Mouse (Mus musculus): ENCODE data around the gene Fndc3b. TPM values are rescaled to one million over a fixed set of nuclear protein-coding genes. Genes with fewer than 3 reads are reported as not detected.

The Fndc3b gene
- polyA plus RNA-seq, 1 experiment from 2014 or later: 13.2 TPM

DNA sequence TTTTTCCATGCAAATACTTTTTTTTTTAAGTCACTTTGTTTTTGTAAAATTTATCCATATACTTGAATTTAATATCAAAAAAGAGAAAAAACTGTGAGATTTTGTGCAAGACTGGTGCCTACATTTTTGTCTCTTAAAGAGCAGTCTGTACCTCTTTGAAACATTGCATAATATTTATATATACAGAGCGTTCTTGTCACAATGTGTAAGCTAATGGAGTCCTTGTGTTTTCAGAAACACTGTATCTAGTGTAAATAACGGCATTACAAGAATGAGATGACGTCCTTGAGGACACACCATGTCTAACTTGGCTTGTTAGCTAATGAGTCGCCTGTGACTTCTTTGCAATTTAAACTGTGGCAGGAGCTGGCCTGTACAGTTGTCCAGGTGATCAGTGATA is 333.2 kb downstream of the Fndc3b start:
- no peak overlapping the region for H3K4me3 ChIP-seq (ENCODE audit: low read depth, low read length)
- no peak overlapping the region for H3K9ac ChIP-seq (ENCODE audit: low read depth, low read length)
- no peak overlapping the region for H3K27ac ChIP-seq (ENCODE audit: low read length)
- no peak overlapping the region for H3K4me2 ChIP-seq (ENCODE audit: low read depth, low read length)
- no peaks in the 10 kb centered on the region for H3K4me1 ChIP-seq (ENCODE audit: control insufficient read depth, low read depth, low read length)
- no peaks in the 10 kb centered on the region for H3K36me3 ChIP-seq (ENCODE audit: control insufficient read depth, insufficient read depth)
- no peaks in the 10 kb centered on the region for H3K9me3 ChIP-seq (replicated peaks; ENCODE audit: control insufficient read depth, low read length)
- 41% methylated on average over 4 of the region's 4 CpGs for WGBS (ENCODE audit: insufficient replicate concordance)
- ATAC-seq (ENCODE audit: low read depth): no peak
- peaks cover 2% of the 10 kb centered on the region for H3K27me3 ChIP-seq (ENCODE audit: control insufficient read depth, insufficient read depth, low read depth, low read length)

DNA sequence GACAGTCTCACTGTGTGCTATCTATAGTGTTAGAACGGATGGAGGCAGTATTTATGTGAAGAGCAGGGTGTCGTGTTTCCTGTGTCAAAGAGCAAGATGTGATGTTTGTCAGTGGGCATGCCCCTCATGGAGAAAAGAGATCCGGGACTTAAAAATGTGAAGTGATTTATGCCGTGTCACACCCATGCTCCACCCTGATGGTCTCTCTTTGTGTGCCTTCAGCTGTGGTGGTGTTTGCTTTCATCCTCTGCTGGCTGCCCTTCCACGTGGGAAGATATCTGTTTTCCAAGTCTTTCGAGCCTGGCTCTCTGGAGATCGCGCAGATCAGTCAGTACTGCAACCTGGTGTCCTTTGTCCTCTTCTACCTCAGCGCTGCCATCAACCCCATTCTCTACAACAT is 336.7 kb downstream of the Fndc3b start:
- WGBS (ENCODE audit: insufficient replicate concordance): 42% methylated on average over 9 of the region's 9 CpGs
- Histone ChIP-seq H3K9ac (ENCODE audit: low read depth, low read length) (no peak overlapping the region), H3K4me1 (ENCODE audit: control insufficient read depth, low read depth, low read length) (no peaks in the 10 kb centered on the region), H3K27ac (ENCODE audit: low read length) (no peak overlapping the region), H3K4me2 (ENCODE audit: low read depth, low read length) (no peak overlapping the region), H3K4me3 (ENCODE audit: low read depth, low read length) (no peak overlapping the region), H3K9me3 (replicated peaks; ENCODE audit: control insufficient read depth, low read length) (no peaks in the 10 kb centered on the region), H3K36me3 (ENCODE audit: control insufficient read depth, insufficient read depth) (no peaks in the 10 kb centered on the region), H3K27me3 (ENCODE audit: control insufficient read depth, insufficient read depth, low read depth, low read length) (peaks cover 32% of the 10 kb centered on the region)
- no peak for ATAC-seq (ENCODE audit: low read depth)

GRCm38 (mm10) chr3:27371725-27372650 is 339.1 kb downstream of the Fndc3b start:
- Histone ChIP-seq H3K36me3 (ENCODE audit: control insufficient read depth, insufficient read depth) (no peaks in the 10 kb centered on the region), H3K4me1 (ENCODE audit: control insufficient read depth, low read depth, low read length) (no peaks in the 10 kb centered on the region), H3K4me2 (ENCODE audit: low read depth, low read length) (no peak overlapping the region), H3K9me3 (replicated peaks; ENCODE audit: control insufficient read depth, low read length) (no peaks in the 10 kb centered on the region), H3K27me3 (ENCODE audit: control insufficient read depth, insufficient read depth, low read depth, low read length) (peaks cover 32% of the 10 kb centered on the region), H3K27ac (ENCODE audit: low read length) (no peak overlapping the region), H3K4me3 (ENCODE audit: low read depth, low read length) (no peak overlapping the region), H3K9ac (ENCODE audit: low read depth, low read length) (no peak overlapping the region)
- ATAC-seq (ENCODE audit: low read depth): no peak
- WGBS (ENCODE audit: insufficient replicate concordance): 3% methylated on average over 77 of the region's 77 CpGs

- ATAC-seq (ENCODE audit: low read depth): no peak
- no peaks in the 10 kb centered on the region for H3K4me1 ChIP-seq (ENCODE audit: control insufficient read depth, low read depth, low read length)
- H3K4me2 ChIP-seq (ENCODE audit: low read depth, low read length): no peak within 1 kb of the TSS
- no peak within 1 kb of the TSS for H3K9ac ChIP-seq (ENCODE audit: low read depth, low read length)
- H3K27ac ChIP-seq (ENCODE audit: low read length): no peak within 1 kb of the TSS
- peaks cover 32% of the 10 kb centered on the region for H3K27me3 ChIP-seq (ENCODE audit: control insufficient read depth, insufficient read depth, low read depth, low read length)
- no peaks in the 10 kb centered on the region for H3K36me3 ChIP-seq (ENCODE audit: control insufficient read depth, insufficient read depth)
- 3% methylated on average over 19 of the region's 19 CpGs for WGBS (ENCODE audit: insufficient replicate concordance)
- H3K4me3 ChIP-seq (ENCODE audit: low read depth, low read length): no peak within 1 kb of the TSS
- H3K9me3 ChIP-seq (replicated peaks; ENCODE audit: control insufficient read depth, low read length): no peaks in the 10 kb centered on the region
Measured at GRCm38 (mm10) chr3:27371276-27371621, 339.9 kb downstream of the Fndc3b start, which contains the start of gene Ghsr. Gene Ghsr (plus strand): TSS chr3:27371351.

- Histone ChIP-seq H3K27me3 (ENCODE audit: control insufficient read depth, insufficient read depth, low read depth, low read length) (peaks cover 32% of the 10 kb centered on the region), H3K27ac (ENCODE audit: low read length) (no peak overlapping the region), H3K4me1 (ENCODE audit: control insufficient read depth, low read depth, low read length) (no peaks in the 10 kb centered on the region), H3K9me3 (replicated peaks; ENCODE audit: control insufficient read depth, low read length) (no peaks in the 10 kb centered on the region), H3K4me2 (ENCODE audit: low read depth, low read length) (no peak overlapping the region), H3K9ac (ENCODE audit: low read depth, low read length) (no peak overlapping the region), H3K36me3 (ENCODE audit: control insufficient read depth, insufficient read depth) (no peaks in the 10 kb centered on the region), H3K4me3 (ENCODE audit: low read depth, low read length) (no peak overlapping the region)
- no peak for ATAC-seq (ENCODE audit: low read depth)
- WGBS (ENCODE audit: insufficient replicate concordance): 5% methylated on average over 20 of the region's 20 CpGs
Measured at GRCm38 (mm10) chr3:27370582-27371275, 340.4 kb downstream of the Fndc3b start.

DNA sequence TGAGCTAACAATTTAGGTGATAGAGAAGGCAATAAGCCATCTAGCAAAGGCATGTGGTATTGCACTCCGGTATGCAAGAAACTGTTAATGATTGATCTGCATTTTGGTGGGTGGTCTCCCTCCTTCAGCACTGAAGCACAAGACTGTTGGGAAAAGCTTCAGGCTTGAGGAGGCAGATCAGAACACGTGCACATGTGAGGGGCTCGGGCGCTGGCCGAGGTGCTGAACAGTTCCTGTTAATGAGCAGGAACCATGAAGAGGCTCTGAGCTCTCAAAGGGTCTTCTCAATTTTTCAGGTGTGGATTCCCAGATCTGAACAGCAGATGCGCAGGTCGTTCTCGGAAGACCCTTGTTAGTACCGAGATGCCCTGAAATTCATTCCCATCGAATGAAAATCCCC is 341.0 kb downstream of the Fndc3b start:
- H3K27me3 ChIP-seq (ENCODE audit: control insufficient read depth, insufficient read depth, low read depth, low read length): peaks cover 32% of the 10 kb centered on the region
- no peaks in the 10 kb centered on the region for H3K4me1 ChIP-seq (ENCODE audit: control insufficient read depth, low read depth, low read length)
- no peak overlapping the region for H3K4me2 ChIP-seq (ENCODE audit: low read depth, low read length)
- 4% methylated on average over 10 of the region's 10 CpGs for WGBS (ENCODE audit: insufficient replicate concordance)
- no peak overlapping the region for H3K27ac ChIP-seq (ENCODE audit: low read length)
- no peak overlapping the region for H3K4me3 ChIP-seq (ENCODE audit: low read depth, low read length)
- ATAC-seq (ENCODE audit: low read depth): no peak
- no peaks in the 10 kb centered on the region for H3K36me3 ChIP-seq (ENCODE audit: control insufficient read depth, insufficient read depth)
- H3K9me3 ChIP-seq (replicated peaks; ENCODE audit: control insufficient read depth, low read length): no peaks in the 10 kb centered on the region
- no peak overlapping the region for H3K9ac ChIP-seq (ENCODE audit: low read depth, low read length)

Small RNA genes lying within 50 kb of the gene (microRNA-seq; reads per million reads assigned to microRNA genes)
- not detected for gene Mir3092

Other genes starting within 250 kb of the Fndc3b start
- not detected in 2 replicates for gene Tmem212, start 185.1 kb upstream of the Fndc3b start, polyA plus RNA-seq (2015; fragmentation: Nextera tagmentation; extraction: Ambion mirVana)
- 5.9 and 6.8 TPM in 2 replicates for gene Pld1, start 227.4 kb upstream of the Fndc3b start, polyA plus RNA-seq (2015; fragmentation: Nextera tagmentation; extraction: Ambion mirVana)

Measured in liver, embryonic 16.5 days (tissue).